Mouse (Mus musculus) inflammation-experienced regulatory T-cells, adult 6 months (primary cell): ENCODE data around the gene Rap2a. TPM values are rescaled to one million over a fixed set of nuclear protein-coding genes. Genes with fewer than 3 reads are reported as not detected.

Source experiments
- ATAC-seq: one replicate; pipeline ENCODE4 v1.8.0; 2017
- polyA plus RNA-seq, 3 experiments: library from polyadenylated mRNA; unstranded; fragments of 100-300 nt; shearing (Covaris generic); gene quantifications; one replicate each; pipeline ENCODE4 v1.2.1; 2017

Gene Rap2a
- polyA plus RNA-seq: 1 to 10 TPM in 2 of 3 experiments, under 1 TPM in 1; 0.90 to 2.0 (median 1.3) TPM

- peak; percentile 73 for ATAC-seq
Observed at GRCm38 (mm10) chr14:120477982-120478568, at the start of gene Rap2a. Rap2a (plus strand) TSS chr14:120478444.

- no peak for ATAC-seq
Observed at GRCm38 (mm10) chr14:120428497-120428896, 49.7 kb upstream of the Rap2a start.

GRCm38 (mm10) chr14:120432773-120433172 is 45.5 kb upstream of the Rap2a start:
- ATAC-seq: peak; percentile 35

- no peak for ATAC-seq
Observed at GRCm38 (mm10) chr14:120433931-120434398, 44.3 kb upstream of the Rap2a start.

GRCm38 (mm10) chr14:120434831-120435230 is 43.4 kb upstream of the Rap2a start:
- ATAC-seq: no peak

GRCm38 (mm10) chr14:120440716-120441115 is 37.5 kb upstream of the Rap2a start:
- ATAC-seq: no peak

GRCm38 (mm10) chr14:120441256-120441655 is 37.0 kb upstream of the Rap2a start:
- no peak for ATAC-seq

GRCm38 (mm10) chr14:120441836-120442235 is 36.4 kb upstream of the Rap2a start:
- ATAC-seq: no peak

GRCm38 (mm10) chr14:120454221-120454620 is 24.0 kb upstream of the Rap2a start:
- ATAC-seq: no peak

- no peak for ATAC-seq
Observed at GRCm38 (mm10) chr14:120463938-120464727, 14.1 kb upstream of the Rap2a start.

- ATAC-seq: no peak
Observed at GRCm38 (mm10) chr14:120466816-120467215, 11.4 kb upstream of the Rap2a start.

GRCm38 (mm10) chr14:120469126-120469790 is 9.0 kb upstream of the Rap2a start:
- ATAC-seq: no peak

GRCm38 (mm10) chr14:120476186-120476697 is 2.0 kb upstream of the Rap2a start:
- no peak for ATAC-seq

- peak; percentile 80 for ATAC-seq
Observed at GRCm38 (mm10) chr14:120477288-120477981, 809 bp upstream of the Rap2a start.

- ATAC-seq: no peak
Observed at GRCm38 (mm10) chr14:120478641-120479341, 547 bp downstream of the Rap2a start.

- ATAC-seq: no peak
Observed at GRCm38 (mm10) chr14:120480341-120480900, 2.2 kb downstream of the Rap2a start.

- ATAC-seq: no peak
Observed at GRCm38 (mm10) chr14:120480927-120481326, 2.7 kb downstream of the Rap2a start.

GRCm38 (mm10) chr14:120484561-120484960 is 6.3 kb downstream of the Rap2a start:
- no peak for ATAC-seq

- ATAC-seq: no peak
Observed at GRCm38 (mm10) chr14:120496284-120496683, 18.0 kb downstream of the Rap2a start.

GRCm38 (mm10) chr14:120496827-120497226 is 18.6 kb downstream of the Rap2a start:
- ATAC-seq: no peak

GRCm38 (mm10) chr14:120499096-120499495 is 20.9 kb downstream of the Rap2a start:
- ATAC-seq: no peak

- no peak for ATAC-seq
Observed at GRCm38 (mm10) chr14:120499601-120500000, 21.4 kb downstream of the Rap2a start.
